Mouse (Mus musculus) G1E (cell line): ENCODE results near the gene Casp6. TPM values are rescaled to one million over a fixed set of nuclear protein-coding genes. Genes with fewer than 3 reads are reported as not detected.

ENCODE experiments used
- ATAC-seq: 2 replicates; pipeline ENCODE4 v1.8.0; 2016; ENCODE audit warnings: mild to moderate bottlenecking; ENCODE audit not compliant: insufficient number of reproducible peaks, poor library complexity, low FRiP score, severe bottlenecking; ENCODE audit errors: extremely low read depth
- DNase-seq: peaks from one replicate; pipeline ENCODE4 v3.0.0; 2012; ENCODE audit warnings: low spot score
- H3K27me3 ChIP-seq: 2 replicates; pipeline ENCODE4 v1.6.1; 2012; ENCODE audit warnings: mild to moderate bottlenecking, low read length, inconsistent platforms; ENCODE audit not compliant: insufficient read depth
- H3K36me3 ChIP-seq: replicated peaks from 2 replicates; pipeline ENCODE3; 2012; ENCODE audit warnings: mild to moderate bottlenecking, inconsistent platforms
- H3K4me1 ChIP-seq: 2 replicates; pipeline ENCODE4 v1.6.1; 2012; ENCODE audit warnings: low read depth, low read length, inconsistent platforms, mixed read lengths; ENCODE audit not compliant: insufficient read depth
- H3K4me3 ChIP-seq: 2 replicates; pipeline ENCODE4 v1.5.1; 2012; ENCODE audit warnings: low read depth, mild to moderate bottlenecking, inconsistent platforms, low read length, moderate library complexity, mixed read lengths
- H3K9me3 ChIP-seq: replicated peaks from 2 replicates; pipeline ENCODE4 v1.6.1; 2012; ENCODE audit warnings: inconsistent platforms
- CTCF ChIP-seq: IDR thresholded peaks from 2 replicates; pipeline ENCODE4 v1.5.1; 2012; ENCODE audit warnings: low read depth, low read length, inconsistent platforms, mixed read lengths
- GATA1 ChIP-seq: IDR thresholded peaks from 2 replicates; pipeline ENCODE4 v1.6.1; 2012; ENCODE audit warnings: borderline replicate concordance, low read length, inconsistent platforms, mixed read lengths
- GATA2 ChIP-seq: IDR thresholded peaks from 2 replicates; pipeline ENCODE4 v1.6.1; 2012; ENCODE audit warnings: low read depth, low read length, inconsistent platforms, borderline replicate concordance
- POLR2AphosphoS5 ChIP-seq: IDR thresholded peaks from 2 replicates; pipeline ENCODE4 v1.6.1; 2012; ENCODE audit warnings: low read depth, low read length, inconsistent platforms; ENCODE audit not compliant: insufficient replicate concordance
- TAL1 ChIP-seq: conservative IDR thresholded peaks from 2 replicates; pipeline ENCODE4 v1.6.1; 2012; ENCODE audit warnings: low read depth, low read length, inconsistent platforms, mixed read lengths
- polyA plus RNA-seq: library from polyadenylated mRNA; stranded (reverse); fragments of >175 nt; gene quantifications from 2 replicates; pipeline ENCODE4 v1.2.3, GENCODE M21; 2012
- total RNA-seq, 2 experiments: library from RNA; stranded (forward) in 1 of 2; stranded (reverse) in 1 of 2; fragments of 200-1000 nt in 1 of 2; fragments of >200 nt in 1 of 2; fragmentation: Nextera tagmentation in 1 of 2; gene quantifications; 2 replicates each; pipeline ENCODE4 v1.2.3; 2014 to 2017

The Casp6 gene
- total and polyA plus RNA-seq, 3 experiments: 27.5 to 57.4 (median 37.3) TPM

- H3K4me1 ChIP-seq: peaks cover 53% of the 10 kb centered on the region
- no peak for ATAC-seq
- H3K27me3 ChIP-seq: no peaks in the 10 kb centered on the region
- peaks cover 30% of the 10 kb centered on the region for H3K36me3 ChIP-seq
- DNase-seq: no peak
- peak overlapping the region; percentile 88 for H3K4me3 ChIP-seq
- H3K9me3 ChIP-seq: no peaks in the 10 kb centered on the region
- TF ChIP-seq CTCF: no peak
- TF ChIP-seq GATA2: no peak
- no peak for TF ChIP-seq TAL1
- no peak for TF ChIP-seq POLR2AphosphoS5
- no peak for TF ChIP-seq GATA1
These were observed 21.3 kb upstream of the Casp6 start for GRCm38 (mm10) chr3:129879913-129880312.

- DNase-seq (peak; percentile 25), ATAC-seq (peak; percentile 71)
- Histone ChIP-seq H3K36me3 (peaks cover 40% of the 10 kb centered on the region), H3K4me3 (peak overlapping the region; percentile 63), H3K9me3 (no peaks in the 10 kb centered on the region), H3K27me3 (no peaks in the 10 kb centered on the region), H3K4me1 (peaks cover 64% of the 10 kb centered on the region)
- TF ChIP-seq POLR2AphosphoS5 (no peak), TAL1 (peak; percentile 49)
These were observed 20.2 kb upstream of the Casp6 start for GRCm38 (mm10) chr3:129880925-129881593.

- Histone ChIP-seq H3K9me3 (no peaks in the 10 kb centered on the region), H3K4me3 (peak overlapping the region; percentile 14; the same call in 1 of the 2 replicates), H3K4me1 (peaks cover 67% of the 10 kb centered on the region), H3K36me3 (peaks cover 77% of the 10 kb centered on the region), H3K27me3 (no peaks in the 10 kb centered on the region)
- DNase-seq (no peak), ATAC-seq (peak; percentile 36; the same call in 1 of the 2 replicates)
- no peak for TF ChIP-seq CTCF
- TF ChIP-seq GATA1: no peak
- no peak for TF ChIP-seq POLR2AphosphoS5
- TF ChIP-seq GATA2: no peak
These were observed 15.6 kb upstream of the Casp6 start for GRCm38 (mm10) chr3:129885577-129885976.

- no peak for DNase-seq
- H3K4me3 ChIP-seq: no peak overlapping the region
- TF ChIP-seq GATA2: no peak
- peaks cover 81% of the 10 kb centered on the region for H3K36me3 ChIP-seq
- H3K4me1 ChIP-seq: peaks cover 64% of the 10 kb centered on the region
- H3K27me3 ChIP-seq: no peaks in the 10 kb centered on the region
- H3K9me3 ChIP-seq: no peaks in the 10 kb centered on the region
- ATAC-seq: no peak
These were observed 14.8 kb upstream of the Casp6 start for GRCm38 (mm10) chr3:129886430-129886829.

GRCm38 (mm10) chr3:129887779-129888517, 13.3 kb upstream of the Casp6 start:
- H3K27me3 ChIP-seq: no peaks in the 10 kb centered on the region
- TF ChIP-seq CTCF: no peak
- TF ChIP-seq GATA1: no peak
- TF ChIP-seq TAL1: no peak
- no peak for TF ChIP-seq POLR2AphosphoS5
- no peak for TF ChIP-seq GATA2
- ATAC-seq (no peak), DNase-seq (no peak)
- H3K9me3 ChIP-seq: no peaks in the 10 kb centered on the region
- H3K4me1 ChIP-seq: peaks cover 62% of the 10 kb centered on the region
- H3K36me3 ChIP-seq: peaks cover 83% of the 10 kb centered on the region
- H3K4me3 ChIP-seq: no peak overlapping the region

- no peaks in the 10 kb centered on the region for H3K27me3 ChIP-seq
- H3K4me3 ChIP-seq: no peak overlapping the region
- no peaks in the 10 kb centered on the region for H3K9me3 ChIP-seq
- ATAC-seq (no peak), DNase-seq (no peak)
- TF ChIP-seq GATA1 (no peak), TAL1 (no peak), POLR2AphosphoS5 (no peak), CTCF (no peak), GATA2 (no peak)
- peaks cover 86% of the 10 kb centered on the region for H3K36me3 ChIP-seq
- H3K4me1 ChIP-seq: peaks cover 35% of the 10 kb centered on the region
These were observed 9.2 kb upstream of the Casp6 start for GRCm38 (mm10) chr3:129892003-129892402.

GRCm38 (mm10) chr3:129893143-129893542, 8.1 kb upstream of the Casp6 start:
- no peaks in the 10 kb centered on the region for H3K27me3 ChIP-seq
- no peak for TF ChIP-seq GATA1
- no peak for TF ChIP-seq CTCF
- TF ChIP-seq TAL1: no peak
- no peak for TF ChIP-seq GATA2
- TF ChIP-seq POLR2AphosphoS5: no peak
- H3K4me3 ChIP-seq: no peak overlapping the region
- H3K4me1 ChIP-seq: peaks cover 36% of the 10 kb centered on the region
- H3K36me3 ChIP-seq: peaks cover 90% of the 10 kb centered on the region
- ATAC-seq (no peak), DNase-seq (no peak)
- H3K9me3 ChIP-seq: no peaks in the 10 kb centered on the region
